Mouse (Mus musculus): Measurements from ENCODE around the gene Mgp. TPM values are rescaled to one million over a fixed set of nuclear protein-coding genes. Genes with fewer than 3 reads are reported as not detected.
"Not testable (repeated sequence)": the region's sequence is repeated elsewhere in the genome, so short reads cannot be mapped to it uniquely, and the experiment has no call there.

Gene Mgp
- polyA plus RNA-seq, 1 experiment from 2014 or later = 12.2 TPM

DNA sequence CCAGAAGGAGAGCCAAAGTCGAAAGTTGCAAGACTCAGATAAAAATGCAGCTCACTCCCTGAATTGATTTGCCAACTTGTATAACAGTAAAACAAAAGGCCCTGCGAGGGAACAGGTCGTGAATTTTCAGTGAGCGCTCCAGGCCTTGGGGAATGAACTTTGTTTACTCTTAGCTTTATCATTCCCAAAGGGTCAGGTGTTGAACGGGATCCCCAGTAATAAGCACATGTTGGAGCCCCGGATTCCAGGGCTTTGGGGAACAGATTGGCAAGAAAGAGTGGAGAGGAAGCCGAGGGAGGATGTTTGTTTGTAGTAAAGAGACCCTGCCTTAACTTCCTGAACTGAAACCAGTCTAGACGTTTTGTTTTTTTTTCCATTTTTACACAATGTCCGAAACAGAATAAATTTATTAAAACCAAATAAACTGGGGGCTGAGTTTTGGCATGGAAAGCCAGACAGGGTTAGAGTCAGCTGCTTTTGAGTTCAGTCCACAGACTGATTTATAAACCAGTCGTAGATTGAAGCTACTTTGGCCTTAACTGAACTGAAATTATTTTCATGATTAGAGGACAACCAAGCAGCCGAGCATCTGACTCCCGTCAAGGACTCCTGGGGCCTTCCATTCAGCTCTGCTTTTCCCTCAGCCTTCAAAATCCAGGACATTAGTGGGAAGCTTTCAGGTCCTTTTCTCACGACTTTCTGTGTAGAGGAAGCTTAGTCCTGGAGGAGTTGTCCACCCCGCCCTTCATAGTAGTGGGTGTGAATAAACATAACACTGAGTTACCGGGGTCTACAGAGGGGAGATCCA lies 19.1 kb upstream of the Mgp start:
- no peak overlapping the region for H3K4me3 ChIP-seq
- WGBS = 67% methylated on average over 15 of the region's 15 CpGs
- no peak overlapping the region for H3K9ac ChIP-seq
- no peak for ATAC-seq (ENCODE audit: low FRiP score, low read depth)
- no peak overlapping the region for H3K4me2 ChIP-seq
- H3K27ac ChIP-seq (replicated peaks) = no peak overlapping the region
- H3K27me3 ChIP-seq = no peaks in the 10 kb centered on the region
- no peaks in the 10 kb centered on the region for H3K9me3 ChIP-seq
- no peaks in the 10 kb centered on the region for H3K36me3 ChIP-seq
- H3K4me1 ChIP-seq (replicated peaks) = no peaks in the 10 kb centered on the region

DNA sequence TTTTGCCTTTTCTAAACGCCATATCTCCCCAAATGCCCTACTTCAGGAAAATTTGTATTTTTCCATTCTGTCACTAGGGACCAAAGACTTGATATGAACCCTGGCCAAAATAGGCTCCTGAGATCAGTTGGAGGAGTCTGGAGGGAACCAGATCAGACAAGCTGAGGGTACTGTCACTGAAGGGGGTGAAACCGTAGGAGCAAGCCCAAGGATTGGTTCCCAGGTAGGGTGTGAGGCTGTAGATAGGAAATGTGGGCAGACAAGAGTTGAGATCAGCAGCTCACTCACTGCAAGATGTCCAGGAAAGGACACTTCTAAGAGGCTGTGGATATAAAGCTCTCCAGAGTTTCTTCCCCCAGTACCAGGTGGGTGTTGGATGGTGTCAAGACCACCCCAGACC lies 16.4 kb upstream of the Mgp start:
- Histone ChIP-seq H3K27ac (replicated peaks) (no peak overlapping the region), H3K9me3 (no peaks in the 10 kb centered on the region), H3K4me1 (replicated peaks) (no peaks in the 10 kb centered on the region), H3K4me3 (no peak overlapping the region), H3K9ac (no peak overlapping the region), H3K4me2 (no peak overlapping the region), H3K27me3 (no peaks in the 10 kb centered on the region), H3K36me3 (no peaks in the 10 kb centered on the region)
- 94% methylated on average over 2 of the region's 2 CpGs for WGBS
- no peak for ATAC-seq (ENCODE audit: low FRiP score, low read depth)

- no peaks in the 10 kb centered on the region for H3K9me3 ChIP-seq
- WGBS = 95% methylated on average over 6 of the region's 6 CpGs
- H3K9ac ChIP-seq = no peak overlapping the region
- no peaks in the 10 kb centered on the region for H3K27me3 ChIP-seq
- ATAC-seq (ENCODE audit: low FRiP score, low read depth) = no peak
- no peak overlapping the region for H3K4me3 ChIP-seq
- H3K36me3 ChIP-seq = no peaks in the 10 kb centered on the region
- no peak overlapping the region for H3K27ac ChIP-seq (replicated peaks)
- H3K4me1 ChIP-seq (replicated peaks) = no peaks in the 10 kb centered on the region
- no peak overlapping the region for H3K4me2 ChIP-seq
Measured at GRCm38 (mm10) chr6:136889554-136889953, 13.9 kb upstream of the Mgp start.

DNA sequence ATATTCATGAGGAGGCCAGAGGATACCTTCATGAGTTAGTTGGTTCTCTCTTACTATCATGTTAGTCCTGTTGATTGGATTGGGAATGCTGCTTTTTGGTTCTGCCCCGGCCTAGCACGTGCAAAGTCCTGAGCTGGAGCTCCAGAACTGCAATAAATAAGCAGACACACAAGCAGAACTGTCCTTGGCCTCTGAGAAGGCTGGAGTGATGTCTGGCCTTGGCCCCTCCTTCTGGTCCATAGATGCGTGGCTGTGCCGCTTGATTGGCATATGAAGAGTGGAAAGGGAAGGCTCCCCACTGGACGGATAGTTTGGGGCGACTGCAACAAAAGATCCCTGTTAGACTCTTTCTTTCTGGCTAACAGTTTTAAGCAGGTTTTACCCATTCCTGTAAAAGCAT lies 13.4 kb upstream of the Mgp start:
- Histone ChIP-seq H3K9ac (no peak overlapping the region), H3K4me2 (no peak overlapping the region), H3K4me1 (replicated peaks) (no peaks in the 10 kb centered on the region), H3K27me3 (no peaks in the 10 kb centered on the region), H3K9me3 (no peaks in the 10 kb centered on the region), H3K36me3 (no peaks in the 10 kb centered on the region), H3K4me3 (no peak overlapping the region), H3K27ac (replicated peaks) (no peak overlapping the region)
- no peak for ATAC-seq (ENCODE audit: low FRiP score, low read depth)
- 88% methylated on average over 6 of the region's 6 CpGs for WGBS

- Histone ChIP-seq H3K9ac (no peak overlapping the region), H3K4me1 (replicated peaks) (no peaks in the 10 kb centered on the region), H3K4me2 (no peak overlapping the region), H3K9me3 (no peaks in the 10 kb centered on the region), H3K4me3 (no peak overlapping the region), H3K36me3 (no peaks in the 10 kb centered on the region), H3K27ac (replicated peaks) (no peak overlapping the region), H3K27me3 (no peaks in the 10 kb centered on the region)
- 75% methylated on average over 9 of the region's 9 CpGs for WGBS
- no peak for ATAC-seq (ENCODE audit: low FRiP score, low read depth)
Measured at GRCm38 (mm10) chr6:136887854-136888253, 12.2 kb upstream of the Mgp start.

GRCm38 (mm10) chr6:136884766-136885165 lies 9.1 kb upstream of the Mgp start:
- H3K4me3 ChIP-seq; H3K9me3 ChIP-seq; H3K9ac ChIP-seq; H3K27me3 ChIP-seq; ATAC-seq (ENCODE audit: low FRiP score, low read depth); H3K4me1 ChIP-seq (replicated peaks); H3K27ac ChIP-seq (replicated peaks); H3K4me2 ChIP-seq; H3K36me3 ChIP-seq: not testable (repeated sequence)
- 54% methylated on average over 1 of the region's 1 CpGs for WGBS

- no peak for ATAC-seq (ENCODE audit: low FRiP score, low read depth)
- no peak overlapping the region for H3K27ac ChIP-seq (replicated peaks)
- no peak overlapping the region for H3K9ac ChIP-seq
- no peaks in the 10 kb centered on the region for H3K4me1 ChIP-seq (replicated peaks)
- H3K4me3 ChIP-seq = no peak overlapping the region
- no peaks in the 10 kb centered on the region for H3K36me3 ChIP-seq
- no peak overlapping the region for H3K4me2 ChIP-seq
- H3K27me3 ChIP-seq = no peaks in the 10 kb centered on the region
- H3K9me3 ChIP-seq = no peaks in the 10 kb centered on the region
- WGBS = 94% methylated on average over 6 of the region's 6 CpGs
Measured at GRCm38 (mm10) chr6:136883961-136884360, 8.3 kb upstream of the Mgp start.

- 77% methylated on average over 3 of the region's 3 CpGs for WGBS
- Histone ChIP-seq H3K4me3 (no peak overlapping the region), H3K4me1 (replicated peaks) (no peaks in the 10 kb centered on the region), H3K27me3 (no peaks in the 10 kb centered on the region), H3K9ac (no peak overlapping the region), H3K27ac (replicated peaks) (no peak overlapping the region), H3K36me3 (no peaks in the 10 kb centered on the region), H3K4me2 (no peak overlapping the region), H3K9me3 (no peaks in the 10 kb centered on the region)
- ATAC-seq (ENCODE audit: low FRiP score, low read depth) = no peak
Measured at GRCm38 (mm10) chr6:136883431-136883915, 7.8 kb upstream of the Mgp start.

GRCm38 (mm10) chr6:136881678-136882077 lies 6.1 kb upstream of the Mgp start:
- Histone ChIP-seq H3K36me3 (no peaks in the 10 kb centered on the region), H3K4me3 (no peak overlapping the region), H3K27me3 (no peaks in the 10 kb centered on the region), H3K9ac (no peak overlapping the region), H3K4me1 (replicated peaks) (no peaks in the 10 kb centered on the region), H3K9me3 (no peaks in the 10 kb centered on the region), H3K27ac (replicated peaks) (no peak overlapping the region), H3K4me2 (no peak overlapping the region)
- no peak for ATAC-seq (ENCODE audit: low FRiP score, low read depth)
- WGBS = 77% methylated on average over 8 of the region's 8 CpGs

- Histone ChIP-seq H3K9me3 (no peaks in the 10 kb centered on the region), H3K9ac (no peak overlapping the region), H3K4me3 (no peak overlapping the region), H3K27ac (replicated peaks) (no peak overlapping the region), H3K36me3 (no peaks in the 10 kb centered on the region), H3K4me1 (replicated peaks) (no peaks in the 10 kb centered on the region), H3K27me3 (no peaks in the 10 kb centered on the region), H3K4me2 (no peak overlapping the region)
- WGBS = 44% methylated on average over 8 of the region's 8 CpGs
- ATAC-seq (ENCODE audit: low FRiP score, low read depth) = no peak
Measured at GRCm38 (mm10) chr6:136874599-136874998, 1.0 kb downstream of the Mgp start.

GRCm38 (mm10) chr6:136868921-136869320 lies 6.7 kb downstream of the Mgp start:
- H3K4me2 ChIP-seq = no peak overlapping the region
- no peaks in the 10 kb centered on the region for H3K9me3 ChIP-seq
- no peaks in the 10 kb centered on the region for H3K36me3 ChIP-seq
- H3K4me1 ChIP-seq (replicated peaks) = no peaks in the 10 kb centered on the region
- no peak overlapping the region for H3K9ac ChIP-seq
- no peak for ATAC-seq (ENCODE audit: low FRiP score, low read depth)
- WGBS = 82% methylated on average over 5 of the region's 5 CpGs
- H3K4me3 ChIP-seq = no peak overlapping the region
- H3K27me3 ChIP-seq = no peaks in the 10 kb centered on the region
- no peak overlapping the region for H3K27ac ChIP-seq (replicated peaks)

GRCm38 (mm10) chr6:136866150-136866549 lies 9.5 kb downstream of the Mgp start:
- H3K4me2 ChIP-seq = no peak overlapping the region
- no peak overlapping the region for H3K4me3 ChIP-seq
- H3K9me3 ChIP-seq = no peaks in the 10 kb centered on the region
- H3K27ac ChIP-seq (replicated peaks) = no peak overlapping the region
- no peaks in the 10 kb centered on the region for H3K36me3 ChIP-seq
- no peak overlapping the region for H3K9ac ChIP-seq
- no peak for ATAC-seq (ENCODE audit: low FRiP score, low read depth)
- H3K27me3 ChIP-seq = no peaks in the 10 kb centered on the region
- no peaks in the 10 kb centered on the region for H3K4me1 ChIP-seq (replicated peaks)
- WGBS = 84% methylated on average over 4 of the region's 4 CpGs

GRCm38 (mm10) chr6:136865360-136865759 lies 10.3 kb downstream of the Mgp start:
- 96% methylated on average over 5 of the region's 5 CpGs for WGBS
- no peak overlapping the region for H3K4me2 ChIP-seq
- no peaks in the 10 kb centered on the region for H3K9me3 ChIP-seq
- H3K4me3 ChIP-seq = no peak overlapping the region
- no peaks in the 10 kb centered on the region for H3K27me3 ChIP-seq
- no peak overlapping the region for H3K27ac ChIP-seq (replicated peaks)
- no peak overlapping the region for H3K9ac ChIP-seq
- H3K4me1 ChIP-seq (replicated peaks) = no peaks in the 10 kb centered on the region
- no peaks in the 10 kb centered on the region for H3K36me3 ChIP-seq
- ATAC-seq (ENCODE audit: low FRiP score, low read depth) = no peak

Data from hindbrain, embryonic 15.5 days (tissue).